Mouse (Mus musculus) left cerebral cortex, adult 8-10 months (tissue): ENCODE measurements around the gene Vtn. TPM values are rescaled to one million over a fixed set of nuclear protein-coding genes. Genes with fewer than 3 reads are reported as not detected.
"Not testable (repeated sequence)": the region's sequence is repeated elsewhere in the genome, so short reads cannot be mapped to it uniquely, and the experiment has no call there.

Experiments used
- DNase-seq, 2 experiments: peaks; one replicate each; pipeline ENCODE4 v3.0.0; 2022; ENCODE audit warnings: low spot score in 2 of 2
- total RNA-seq, 4 experiments: library from RNA; stranded (reverse); gene quantifications; 2 replicates each; pipeline ENCODE4 v1.2.4; 2022

The Vtn gene
- total RNA-seq, 4 experiments from 2014 or later = 73.4 to 86.0 (median 77.9) TPM

DNA sequence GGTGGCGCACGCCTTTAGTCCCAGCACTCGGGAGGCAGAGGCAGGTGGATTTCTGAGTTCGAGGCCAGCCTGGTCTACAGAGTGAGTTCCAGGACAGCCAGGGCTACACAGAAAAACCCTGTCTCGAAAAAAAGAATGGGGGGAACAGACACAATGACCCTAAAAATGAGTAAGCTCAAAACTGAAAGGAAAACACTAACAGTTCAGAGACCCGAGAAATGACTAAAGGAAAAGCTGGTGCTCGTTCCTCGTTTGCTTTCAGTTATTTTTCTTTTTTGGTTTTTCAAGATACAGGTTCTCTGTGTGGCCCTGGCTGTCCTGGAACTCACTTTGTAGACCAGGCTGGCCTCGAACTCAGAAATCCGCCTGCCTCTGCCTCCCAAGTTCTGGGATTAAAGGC is 32.6 kb downstream of the Vtn start:
- not testable (repeated sequence) for DNase-seq

DNA sequence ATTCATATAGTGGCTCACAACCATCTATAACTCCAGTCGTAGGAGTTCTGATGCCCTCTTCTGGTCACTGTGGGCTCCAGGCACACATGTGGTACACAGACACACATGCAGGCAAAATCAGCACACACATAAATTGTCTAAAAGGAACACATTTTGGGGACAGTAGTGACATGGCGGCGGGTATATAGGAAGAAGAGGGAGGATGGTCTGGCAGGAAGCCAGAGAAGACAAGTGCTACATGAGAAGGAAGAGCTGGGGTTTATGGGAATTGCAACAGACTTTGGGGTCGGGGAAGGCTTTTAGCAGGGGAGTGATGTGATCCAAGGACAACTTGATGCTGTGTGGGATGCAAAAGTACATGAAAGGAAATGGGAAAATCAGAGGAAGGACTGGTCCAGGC is 35.6 kb downstream of the Vtn start:
- DNase-seq = no peak

DNA sequence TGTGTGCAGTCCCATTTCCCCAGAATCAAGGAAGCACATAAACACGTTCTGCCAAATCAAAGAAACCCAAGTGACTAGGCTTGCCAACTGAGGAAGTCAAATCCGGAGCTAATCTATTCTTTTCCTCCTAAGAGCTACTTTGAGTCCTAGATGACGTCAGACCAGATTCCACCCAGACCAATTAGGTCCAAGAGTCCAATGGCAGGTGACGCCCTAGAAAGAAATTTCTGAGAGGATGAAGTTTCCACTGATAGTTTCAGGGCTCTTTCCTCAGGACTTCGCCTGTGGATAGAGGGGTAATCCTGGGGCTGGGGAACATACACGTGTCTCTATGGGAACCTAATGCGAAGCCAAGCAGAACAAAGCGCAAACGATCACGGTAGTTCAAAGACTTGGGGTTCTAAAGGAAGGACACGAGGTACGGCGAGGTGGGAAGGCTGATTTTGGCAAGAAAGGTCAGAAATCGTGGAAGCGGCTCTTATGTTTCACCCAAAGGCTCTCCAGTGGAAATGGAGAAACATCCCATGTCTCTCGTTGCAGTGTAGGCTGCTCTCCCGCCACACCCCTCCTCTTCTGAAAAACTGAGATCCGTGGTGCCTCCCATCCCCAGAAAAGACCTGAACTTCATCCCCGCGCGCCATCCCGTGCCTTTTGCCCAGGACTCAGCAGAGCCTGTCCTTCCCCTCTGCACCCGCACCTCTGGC is 36.6 kb downstream of the Vtn start:
- no peak for DNase-seq

DNA sequence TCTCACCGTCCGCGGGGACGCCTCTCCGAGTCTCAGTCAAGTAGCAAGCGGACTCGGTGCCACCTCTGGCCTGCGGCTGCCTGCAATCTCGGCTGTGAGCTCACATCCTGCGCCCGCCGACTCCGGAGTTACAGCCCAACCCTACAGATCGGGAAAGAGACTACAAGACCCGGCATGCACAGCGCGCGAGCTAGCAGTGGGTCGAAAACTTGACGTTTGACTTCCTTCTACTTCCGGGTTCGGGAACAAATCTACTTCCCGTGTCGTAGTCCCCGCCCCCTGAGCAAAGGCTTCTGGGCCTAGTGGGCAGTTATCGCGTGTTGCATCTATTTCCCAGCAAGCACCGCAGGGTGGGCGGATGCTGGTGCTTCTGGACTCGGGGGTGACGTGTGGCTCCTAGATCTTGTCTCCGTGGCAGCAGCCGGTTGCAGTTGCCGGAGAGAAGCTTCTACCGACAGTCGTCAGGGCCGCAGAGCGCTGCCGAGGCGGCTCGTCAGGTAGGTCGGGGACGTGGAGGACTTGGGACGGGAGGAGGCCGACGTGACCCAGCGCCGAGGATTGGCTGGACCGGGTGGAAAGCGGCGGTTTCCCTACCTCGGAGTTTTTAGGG is 37.3 kb downstream of the Vtn start, which contains the start of the genes Tnfaip1 and Ift20:
TSS of gene Tnfaip1 (minus strand) at position 253 of the 610 bp plus-strand sequence.
TSS of gene Ift20 (plus strand) at position 282 of the 610 bp plus-strand sequence.
- peak; percentile 92 to 99 for DNase-seq

DNA sequence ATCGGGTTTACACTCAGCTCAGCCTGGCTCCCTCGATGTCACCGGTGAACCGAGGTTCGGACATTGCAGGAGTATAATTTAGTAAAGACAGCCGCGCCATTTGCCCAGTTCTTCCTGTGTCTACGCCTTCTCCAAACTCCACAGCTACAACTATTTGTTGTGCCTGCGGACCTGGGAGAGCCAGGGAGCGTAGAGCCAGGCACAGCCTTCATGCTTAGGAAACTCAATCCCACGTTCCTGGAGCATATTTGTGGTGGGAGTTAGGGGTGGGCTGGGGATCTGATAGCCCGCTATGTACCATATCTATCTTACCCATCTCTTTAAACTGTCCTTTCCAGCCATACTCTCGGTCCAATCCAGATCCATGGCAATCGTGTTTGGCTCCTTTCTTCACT is 37.8 kb downstream of the Vtn start:
- no peak for DNase-seq

DNA sequence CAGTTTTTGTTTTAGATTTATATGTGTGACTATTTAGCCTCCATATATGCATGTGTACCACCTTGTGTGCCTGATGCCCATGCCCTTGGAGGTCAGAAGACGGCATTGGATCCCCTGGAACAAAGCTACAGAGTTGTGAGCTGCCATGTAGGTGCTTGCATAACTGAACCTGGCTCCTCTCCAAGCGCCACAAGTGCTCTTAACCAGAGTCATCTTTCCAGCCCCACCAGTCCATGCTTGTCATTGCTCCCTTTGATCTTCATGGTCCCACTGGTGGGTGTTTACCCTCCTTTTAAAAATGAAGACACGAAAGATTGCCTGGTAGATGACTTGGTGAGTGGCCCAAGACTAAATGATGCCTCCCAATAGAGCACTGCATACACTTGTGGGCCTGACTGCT is 41.5 kb downstream of the Vtn start:
- no peak for DNase-seq

DNA sequence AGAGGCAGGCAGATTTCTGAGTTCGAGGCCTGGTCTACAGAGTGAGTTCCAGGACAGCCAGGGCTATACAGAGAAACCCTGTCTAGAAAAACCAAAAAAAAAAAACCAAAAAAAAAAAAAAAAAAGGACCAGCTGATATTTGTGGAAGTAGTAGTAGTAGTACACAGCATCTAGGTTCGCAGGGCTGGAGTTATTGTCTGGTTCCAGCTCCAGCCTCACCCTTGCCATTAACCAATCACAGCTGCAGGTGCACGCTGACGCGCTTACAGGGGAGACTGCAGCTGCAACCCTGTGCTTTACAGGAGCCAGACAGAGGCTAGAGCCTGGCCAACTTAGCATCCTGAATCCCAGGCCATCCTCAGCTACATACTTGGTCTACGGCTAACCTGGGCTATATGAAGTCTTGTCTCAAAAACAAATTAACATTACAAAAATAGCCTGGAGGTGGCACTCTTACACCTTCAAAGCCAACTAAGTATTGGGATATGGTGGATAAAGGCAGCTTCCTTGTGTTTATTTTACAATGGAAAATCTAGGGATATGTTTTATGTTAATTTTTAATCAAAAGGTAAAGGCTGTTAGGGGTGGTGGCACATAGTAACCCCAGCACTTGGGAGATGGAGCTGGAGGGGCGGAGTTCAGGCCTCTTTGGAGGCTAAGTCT is 45.7 kb downstream of the Vtn start:
- no peak for DNase-seq

DNA sequence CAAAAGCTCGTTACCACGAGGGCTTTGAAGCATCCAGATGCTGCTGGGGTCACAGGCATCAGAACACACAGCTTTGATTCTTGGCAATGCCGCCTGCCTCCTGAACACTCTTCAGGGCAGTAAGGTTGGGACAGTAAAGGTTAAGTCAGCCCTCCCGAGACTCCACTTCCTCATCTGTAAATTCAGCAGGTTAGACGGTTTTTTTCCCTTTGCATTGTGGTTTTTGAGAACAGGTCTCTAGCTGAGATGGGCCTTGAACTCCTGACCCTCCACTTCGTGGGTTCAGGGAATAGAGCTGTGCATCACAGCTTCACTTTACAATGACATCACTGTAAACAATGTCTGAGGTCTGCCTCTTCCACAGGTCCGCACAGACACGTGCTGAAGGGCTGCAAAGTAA is 46.3 kb downstream of the Vtn start:
- DNase-seq = no peak

DNA sequence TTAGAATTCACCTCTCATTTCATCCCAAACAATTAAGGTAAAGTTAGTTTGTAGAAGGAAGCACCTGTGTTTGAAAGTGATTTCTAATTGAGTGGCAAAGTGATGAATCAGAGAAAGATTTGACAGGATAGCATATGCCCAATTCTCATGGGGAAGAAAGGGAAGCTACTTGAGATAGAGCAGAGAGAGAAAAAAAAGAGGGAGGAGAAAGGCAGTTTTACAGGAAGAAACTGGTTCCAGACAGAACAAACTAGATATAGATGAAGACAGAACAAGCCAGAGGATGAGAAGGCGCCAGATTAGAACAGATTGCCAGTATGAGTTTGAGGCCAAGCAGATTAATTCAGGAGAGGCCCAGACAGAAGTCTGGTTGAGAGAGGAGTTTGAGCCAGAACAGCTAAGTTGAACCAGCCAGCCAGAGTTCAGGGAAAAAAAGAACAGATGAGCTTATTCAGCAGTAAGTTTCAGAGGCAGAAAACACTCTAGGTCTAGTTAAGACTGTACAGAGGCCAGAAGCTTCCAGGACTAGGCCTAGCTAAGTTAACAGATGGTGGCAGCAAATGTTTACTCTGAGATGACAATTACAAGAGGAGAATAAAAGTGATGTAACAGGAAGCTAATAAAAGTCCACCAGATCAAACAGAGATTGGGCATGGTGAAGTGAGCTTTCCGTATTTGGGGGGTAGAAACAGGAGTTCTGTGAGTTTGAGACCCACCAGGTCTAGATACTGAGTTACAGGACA is 49.0 kb downstream of the Vtn start:
- no peak for DNase-seq

DNA sequence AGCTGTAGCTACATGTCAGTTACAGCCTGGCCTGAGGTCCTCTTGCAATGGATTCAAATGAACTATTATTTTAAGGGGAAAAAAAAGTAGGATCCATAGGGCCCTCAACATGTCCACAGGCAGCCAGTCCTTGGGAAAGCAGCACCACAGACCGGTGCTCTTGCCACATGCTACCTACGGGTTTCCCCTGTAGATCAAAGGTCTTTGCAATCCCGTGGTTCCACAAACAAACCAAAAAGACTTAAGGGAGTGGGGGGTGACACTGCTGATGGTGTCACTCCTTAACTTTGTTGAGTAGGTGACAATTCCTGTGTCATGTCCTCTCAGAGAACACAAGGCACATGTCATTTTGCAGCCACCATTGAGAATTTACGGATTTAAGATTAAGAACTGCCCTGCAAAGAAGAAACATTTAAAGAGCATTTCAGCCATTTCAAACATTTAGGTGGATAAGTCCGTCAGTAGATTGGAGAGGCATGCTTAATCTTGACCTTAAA is 50.6 kb downstream of the Vtn start:
- DNase-seq = no peak

DNA sequence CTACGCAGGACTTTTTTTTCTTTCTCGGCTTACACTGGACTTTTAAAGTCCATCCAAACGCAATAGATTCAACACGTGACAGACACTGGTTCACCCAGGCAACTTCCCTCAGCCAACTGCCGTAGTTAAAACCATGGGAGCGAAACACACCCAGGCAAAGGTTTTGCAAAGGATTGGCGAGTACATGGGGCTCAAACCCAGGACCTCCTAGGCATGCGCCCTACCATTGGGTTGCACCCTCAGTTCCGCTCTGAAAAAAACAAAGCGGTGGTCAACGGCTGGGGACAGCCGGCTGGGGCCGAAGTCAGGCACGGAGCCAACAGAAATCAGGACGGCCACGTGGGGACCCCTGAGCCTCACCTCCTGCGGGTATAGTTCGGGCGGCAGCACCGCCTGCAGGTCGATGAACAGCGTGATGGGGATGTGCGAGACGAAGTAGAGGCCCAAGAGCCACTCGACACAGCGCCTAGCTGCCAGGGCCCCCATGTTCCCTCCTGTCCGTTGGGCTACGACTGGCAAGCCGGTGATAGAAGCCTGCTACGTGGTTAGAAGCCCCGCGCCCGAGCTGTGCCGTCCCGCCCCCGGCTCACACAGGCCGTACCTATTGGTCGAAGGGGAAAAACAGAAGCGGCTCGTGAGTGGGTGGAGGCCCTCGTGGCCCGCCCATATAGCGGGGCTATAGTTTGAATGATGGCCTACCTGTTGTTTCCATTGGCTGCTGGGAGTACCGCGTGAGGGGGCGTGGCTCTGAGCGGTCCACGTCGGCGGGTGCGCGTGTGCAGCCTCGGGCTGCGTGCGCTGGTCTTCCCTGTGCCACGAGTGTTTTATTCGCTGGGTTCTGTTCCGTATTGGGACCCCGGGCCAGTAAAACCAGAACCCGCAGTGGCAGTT is 51.5 kb downstream of the Vtn start, which contains the start of gene Tmem97:
TSS of gene Tmem97 (minus strand) at position 610 of the 891 bp plus-strand sequence.
- DNase-seq = peak; percentile 81 to 98

DNA sequence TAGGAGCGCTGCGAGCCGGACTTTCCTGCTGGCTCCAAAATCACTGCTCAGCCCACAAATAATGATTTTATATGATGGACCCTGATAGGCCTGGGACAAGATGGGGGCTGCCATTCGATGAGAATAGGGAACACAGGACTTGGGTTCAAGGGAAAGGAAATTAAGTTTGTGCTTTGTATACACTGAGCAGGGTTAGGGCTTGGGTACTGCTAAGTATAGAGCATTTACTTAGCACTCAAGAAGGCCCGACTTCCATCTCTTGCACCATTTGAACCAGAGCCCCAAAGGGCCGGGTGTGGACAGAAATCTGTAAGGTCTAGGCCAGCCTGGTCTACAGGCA is 52.1 kb downstream of the Vtn start:
- DNase-seq = no peak

Other genes with a start within 250 kb of the Vtn start
- 100 to 1,000 TPM; 172 to 181 (median 177) TPM for gene 2610507B11Rik, start 237.3 kb upstream of the Vtn start, total RNA-seq
- gene BC030499, start 208.2 kb upstream of the Vtn start, total RNA-seq = 10 to 100 TPM; 12.0 to 15.3 (median 13.3) TPM
- gene Spag5, start 197.6 kb upstream of the Vtn start, total RNA-seq = 10 to 100 TPM in 1 of 4 experiments, 1 to 10 TPM in 3; 6.8 to 11.9 (median 7.1) TPM
- gene Aldoc, start 176.1 kb upstream of the Vtn start, total RNA-seq = 100 to 1,000 TPM; 784 to 869 (median 811) TPM
- 10 to 100 TPM; 57.1 to 62.1 (median 59.4) TPM for gene Pigs, start 170.7 kb upstream of the Vtn start, total RNA-seq
- gene Unc119, start 155.6 kb upstream of the Vtn start, total RNA-seq = 10 to 100 TPM; 28.5 to 34.5 (median 30.6) TPM
- under 1 TPM in 2 of 4 experiments, not detected in 2; 0.11 to 0.19 TPM for gene Foxn1, start 112.5 kb upstream of the Vtn start, total RNA-seq
- gene Slc13a2, start 76.9 kb upstream of the Vtn start, total RNA-seq = not detected
- 10 to 100 TPM in 3 of 4 experiments, 1 to 10 TPM in 1; 8.2 to 15.4 (median 12.2) TPM for gene Slc46a1, start 33.4 kb upstream of the Vtn start, total RNA-seq
- gene Sarm1, start 1.3 kb upstream of the Vtn start, total RNA-seq = 10 to 100 TPM; 32.1 to 36.7 (median 33.1) TPM
- gene Sebox, start 4.4 kb downstream of the Vtn start, total RNA-seq = 1 to 10 TPM; 1.3 to 2.1 (median 1.6) TPM
- 10 to 100 TPM; 39.4 to 42.9 (median 41.8) TPM for gene Tmem199, start 13.1 kb downstream of the Vtn start, total RNA-seq
- 100 to 1,000 TPM; 116 to 125 (median 118) TPM for gene Poldip2, start 13.1 kb downstream of the Vtn start, total RNA-seq
- 10 to 100 TPM; 32.8 to 36.6 (median 34.2) TPM for gene Tnfaip1, start 37.2 kb downstream of the Vtn start, total RNA-seq
- gene Ift20, start 37.3 kb downstream of the Vtn start, total RNA-seq = 10 to 100 TPM; 79.7 to 81.6 (median 80.9) TPM
- gene Tmem97, start 51.7 kb downstream of the Vtn start, total RNA-seq = 10 to 100 TPM; 23.7 to 29.6 (median 26.6) TPM
- gene Nlk, start 198.3 kb downstream of the Vtn start, total RNA-seq = 10 to 100 TPM; 84.1 to 92.5 (median 87.6) TPM